ENCODE assay signal across 19 mouse cellular contexts in genomic region chr9:87178534-87178933, GRCm38 (mm10). TPM values are rescaled to one million over a fixed set of nuclear protein-coding genes. Genes with fewer than 3 reads are reported as not detected.
"Had no signal": no experiment of that assay in that cellular context is flagged by ENCODE, and none has a peak within 500 bp of the region (broad histone marks: within the 10 kb centered on the region; RNA-seq: fewer than 3 reads in every experiment).

No protein-coding gene starts in this region.

- H3K9ac ChIP-seq: limb, embryonic 12.5 days; limb, embryonic 15.5 days; liver, embryonic 12.5 days; liver, embryonic 15.5 days; lung, embryonic 15.5 days; neural tube, embryonic 13.5 days; stomach, embryonic 15.5 days had no signal

- H3K9me3 ChIP-seq: limb, embryonic 12.5 days; limb, embryonic 15.5 days; liver, embryonic 12.5 days; liver, embryonic 15.5 days; lung, embryonic 15.5 days; neural tube, embryonic 13.5 days; stomach, embryonic 15.5 days had no signal

- H3K27ac ChIP-seq: limb, embryonic 12.5 days; limb, embryonic 15.5 days; liver, embryonic 12.5 days; liver, embryonic 15.5 days; lung, embryonic 15.5 days; neural tube, embryonic 13.5 days; stomach, embryonic 15.5 days had no signal

- H3K4me1 ChIP-seq: limb, embryonic 12.5 days; limb, embryonic 15.5 days; liver, embryonic 12.5 days; liver, embryonic 15.5 days; lung, embryonic 15.5 days; neural tube, embryonic 13.5 days; stomach, embryonic 15.5 days had no signal

- DNase-seq: kidney, adult 18-20 months; kidney, adult 9 months; kidney, postnatal 14 days; kidney, postnatal 4 days; left cerebral cortex, postnatal 4 days; lung, adult 18-20 months; lung, postnatal 10 days; lung, postnatal 4 days; midbrain, embryonic 14.5 days; spleen, adult 18-20 months; thymus, postnatal 36 days had no signal

- H3K27me3 ChIP-seq: limb, embryonic 12.5 days; limb, embryonic 15.5 days; liver, embryonic 12.5 days; liver, embryonic 15.5 days; lung, embryonic 15.5 days; neural tube, embryonic 13.5 days; stomach, embryonic 15.5 days had no signal

- H3K4me2 ChIP-seq: limb, embryonic 12.5 days; limb, embryonic 15.5 days; liver, embryonic 12.5 days; liver, embryonic 15.5 days; lung, embryonic 15.5 days; neural tube, embryonic 13.5 days; stomach, embryonic 15.5 days had no signal

- ATAC-seq: intestine, embryonic 16.5 days; liver, embryonic 12.5 days had no signal

- H3K36me3 ChIP-seq: limb, embryonic 12.5 days; limb, embryonic 15.5 days; liver, embryonic 12.5 days; liver, embryonic 15.5 days; lung, embryonic 15.5 days; neural tube, embryonic 13.5 days; stomach, embryonic 15.5 days had no signal

- H3K4me3 ChIP-seq: limb, embryonic 12.5 days; limb, embryonic 15.5 days; liver, embryonic 12.5 days; liver, embryonic 15.5 days; lung, embryonic 15.5 days; neural tube, embryonic 13.5 days; stomach, embryonic 15.5 days had no signal

RNA-seq across cellular contexts. Expression of gene Mrap2, which starts 34.4 kb away (rescaled TPM):
- polyA plus RNA-seq: liver, embryonic 12.5 days; liver, embryonic 15.5 days had no signal
